In genomic region chr17:34281836-34282235, GRCm38 (mm10) we compare ENCODE assay signal across 25 mouse cellular contexts. TPM values are rescaled to one million over a fixed set of nuclear protein-coding genes. Genes with fewer than 3 reads are reported as not detected.
DNase-seq lines count a peak whose midpoint lies in the region; TF ChIP-seq lines count a peak whose summit lies in the region.
"Had no signal": no experiment of that assay in that cellular context is flagged by ENCODE, and none has a peak within 500 bp of the region (broad histone marks: within the 10 kb centered on the region; RNA-seq: fewer than 3 reads in every experiment).

No protein-coding gene starts in this region.

- no peak overlapping the region for H3K9ac ChIP-seq in CH12.LX (ENCODE audit: insufficient read depth, low read depth)

- peaks cover 2% of the 10 kb centered on the region; the same call in 1 of the 2 replicates for H3K79me2 ChIP-seq in CH12.LX (replicated peaks; ENCODE audit: control insufficient read depth, extremely low read depth, insufficient read depth, poor library complexity, severe bottlenecking)

- H3K4me1 ChIP-seq in CH12.LX (ENCODE audit: control insufficient read depth in 1 of 2, insufficient read depth in 2 of 2), result peaks cover 4 to 8% of the 10 kb centered on the region in 2 experiments; a peak in 3 of 4 replicates

- intact Hi-C loops in heart, postnatal 25 days (cut with DNase I), result no loop called here

- H3K36me3 ChIP-seq in CH12.LX (replicated peaks in 1 of 2; ENCODE audit: control insufficient read depth in 1 of 2, insufficient read depth in 1 of 2, low read length in 1 of 2), result peaks cover 10 to 47% of the 10 kb centered on the region in 2 experiments
- peaks cover 80% of the 10 kb centered on the region for H3K36me3 ChIP-seq in splenic B cell, adult 2 months (ENCODE audit: control insufficient read depth, insufficient read depth, low read length, poor library complexity, severe bottlenecking)
- H3K36me3 ChIP-seq: G1E had no signal

- in situ Hi-C loops in CH12.LX (cut with MboI; ENCODE audit: low pct_ligation_motif_present, low pct_unique_long_range_greater_than_20kb, low sequenced_read_pairs), result no loop called here

- TF ChIP-seq EP300 in CH12.LX (IDR thresholded peaks at IDR 0.05; ENCODE audit: low read length), result no peak

- no peak overlapping the region for H3K4me2 ChIP-seq in CH12.LX (ENCODE audit: insufficient read depth, low read depth, poor library complexity, severe bottlenecking)

- no peak for TF ChIP-seq CTCF in CH12.LX (conservative IDR thresholded peaks at IDR 0.05 in 1 of 2, IDR thresholded peaks at IDR 0.05 in 1 of 2; ENCODE audit: low read depth in 2 of 2, low read length in 2 of 2)

- no peak for TF ChIP-seq RAD21 in CH12.LX (IDR thresholded peaks at IDR 0.05; ENCODE audit: low read depth, low read length)

- no peaks in the 10 kb centered on the region for H3K27me3 ChIP-seq in CH12.LX (replicated peaks)
- H3K27me3 ChIP-seq in splenic B cell, adult 2 months (ENCODE audit: control insufficient read depth, insufficient read depth, low read length, poor library complexity, severe bottlenecking), result no peaks in the 10 kb centered on the region

- no peak for TF ChIP-seq POLR2A in CH12.LX (IDR thresholded peaks at IDR 0.05; ENCODE audit: low read depth, low read length)

- peak; percentile 34 for DNase-seq in heart, adult 11 months
- no peak for DNase-seq in heart, postnatal 25 days (ENCODE audit: low spot score)
- peak; percentile 62 to 66 for DNase-seq in B cell, adult 2 months
- no peak for DNase-seq in CH12.LX (ENCODE audit: extremely low read depth)
- DNase-seq in splenic B cell, adult 2 months (ENCODE audit: low read depth, low spot score), result peak; percentile 60
- DNase-seq in thymus, postnatal 4 days, result no peak
- no peak for DNase-seq in frontal cortex, postnatal 25 days (ENCODE audit: low spot score in 2 of 2)
- DNase-seq in urinary bladder, adult 2 months (ENCODE audit: low spot score), result no peak
- DNase-seq: adrenal gland, adult 2 months; adrenal gland, adult 8-10 months; adrenal gland, postnatal 10 days; adrenal gland, postnatal 14 days; adrenal gland, postnatal 25 days; adrenal gland, postnatal 36 days; cerebellum, adult 11 months; cerebellum, adult 11-12 months; cerebellum, adult 18-20 months; cerebellum, adult 2 months had no signal

- peaks cover 1% of the 10 kb centered on the region for H3K9me3 ChIP-seq in CH12.LX (replicated peaks; ENCODE audit: low read length)
- H3K9me3 ChIP-seq: G1E had no signal

- no peak overlapping the region for H3K27ac ChIP-seq in CH12.LX (ENCODE audit: insufficient read depth, low read depth)

- H3K4me3 ChIP-seq in CH12.LX (replicated peaks in 1 of 3; ENCODE audit: low read depth in 2 of 3, low read length in 2 of 3, poor library complexity in 1 of 3), result no peak overlapping the region

- dilution Hi-C loops in CH12.LX (cut with MboI; ENCODE audit: extremely low pct_ligation_motif_present, extremely low pct_unique_long_range_greater_than_20kb, low sequenced_read_pairs), result no loop called here

TF ChIP-seq in CH12.LX, 34 proteins besides CTCF, POLR2A, EP300 and RAD21:
- TF ChIP-seq POLR2AphosphoS2 (IDR thresholded peaks at IDR 0.05; ENCODE audit: low read depth, low read length) (0 out of 2 replicates have a peak, but pooled peaks have one; percentile 42), SIN3A (IDR thresholded peaks at IDR 0.05; ENCODE audit: low read length) (no peak)
TF ChIP-seq in CH12.LX: peak in this region for 1.

RNA-seq across cellular contexts. Expression of gene H2-Aa, which starts 5.8 kb away (rescaled TPM):
- 10 to 100 TPM; 13.9 to 14.3 TPM for total RNA-seq in heart, postnatal 25 days (2021)
- 385 and 450 TPM in 2 replicates for total RNA-seq in CH12.LX (2012; rRNA removed)
- 481 and 488 TPM in 2 replicates for total RNA-seq in CH12.LX (2014; rRNA removed)
- 930 and 958 TPM in 2 replicates for polyA plus RNA-seq in CH12.LX (2012; ENCODE audit: insufficient read length, low read depth)
- 281 and 288 TPM in 2 replicates for polyA plus RNA-seq in urinary bladder, adult 2 months (2012; rRNA removed)
- total RNA-seq: G1E, MEL had no signal
- polyA plus RNA-seq: C2C12, G1E, Patski had no signal

RNA-seq across cellular contexts. Expression of gene H2-Eb1, which starts 23.8 kb away (rescaled TPM):
- total RNA-seq in heart, postnatal 25 days (2021), result 10 to 100 TPM; 13.4 to 14.8 TPM
- total RNA-seq in CH12.LX (2012; rRNA removed), result 574 and 629 TPM in 2 replicates
- 511 and 534 TPM in 2 replicates for total RNA-seq in CH12.LX (2014; rRNA removed)
- 898 and 899 TPM in 2 replicates for polyA plus RNA-seq in CH12.LX (2012; ENCODE audit: insufficient read length, low read depth)
- 248 and 252 TPM in 2 replicates for polyA plus RNA-seq in urinary bladder, adult 2 months (2012; rRNA removed)
- total RNA-seq: G1E had no signal
- polyA plus RNA-seq: C2C12, G1E had no signal

RNA-seq across cellular contexts. Expression of gene H2-Ab1, which starts 24.3 kb away (rescaled TPM):
- total RNA-seq in heart, postnatal 25 days (2021), result 10 to 100 TPM in 1 of 2 experiments, 1 to 10 TPM in 1; 9.2 to 12.6 TPM
- total RNA-seq in CH12.LX (2012; rRNA removed), result 114 and 158 TPM in 2 replicates
- 105 and 119 TPM in 2 replicates for total RNA-seq in CH12.LX (2014; rRNA removed)
- 634 and 699 TPM in 2 replicates for polyA plus RNA-seq in CH12.LX (2012; ENCODE audit: insufficient read length, low read depth)
- 251 and 267 TPM in 2 replicates for polyA plus RNA-seq in urinary bladder, adult 2 months (2012; rRNA removed)
- total RNA-seq: MEL had no signal
- polyA plus RNA-seq: C2C12 had no signal

RNA-seq across cellular contexts. Expression of gene H2-Ob, which starts 43.1 kb away (rescaled TPM):
- 1 to 10 TPM in 1 of 2 experiments, under 1 TPM in 1; 0.70 to 1.5 TPM for total RNA-seq in heart, postnatal 25 days (2021)
- total RNA-seq in CH12.LX (2012; rRNA removed) (8.4 and 13.7 TPM in 2 replicates), CH12.LX (2014; rRNA removed) (31.9 and 39.7 TPM in 2 replicates)
- 19.9 and 27.2 TPM in 2 replicates for polyA plus RNA-seq in CH12.LX (2012; ENCODE audit: insufficient read length, low read depth)
- polyA plus RNA-seq in urinary bladder, adult 2 months (2012; rRNA removed), result 2.7 and 5.0 TPM in 2 replicates
- total RNA-seq: ES-E14 had no signal
- polyA plus RNA-seq: C2C12, G1E, Patski had no signal

RNA-seq across cellular contexts. Expression of gene H2-Eb2, which starts 43.6 kb away (rescaled TPM):
- not detected for total RNA-seq in heart, postnatal 25 days (2021)
- total RNA-seq in CH12.LX (2012; rRNA removed), result 5.8 and 6.8 TPM in 2 replicates
- 10.9 and 12.2 TPM in 2 replicates for total RNA-seq in CH12.LX (2014; rRNA removed)
- 10.2 and 11.4 TPM in 2 replicates for polyA plus RNA-seq in CH12.LX (2012; ENCODE audit: insufficient read length, low read depth)
- 0.09 and 0.18 TPM in 2 replicates for polyA plus RNA-seq in urinary bladder, adult 2 months (2012; rRNA removed)
- total RNA-seq: adrenal gland, adult 18-20 months; adrenal gland, adult 2 months; adrenal gland, adult 8-10 months; adrenal gland, postnatal 14 days; adrenal gland, postnatal 25 days; adrenal gland, postnatal 36 days; adrenal gland, postnatal 4 days; ES-E14; MEL had no signal
- polyA plus RNA-seq: C2C12, G1E, Patski had no signal

Comparison
In these comparisons a context has a peak if more than half of its experiments do, and no peak if none do; other contexts are left out.
1. DNase-seq: peak in heart, adult 11 months (single experiment), B cell, adult 2 months (2 of 2) and splenic B cell, adult 2 months (single experiment); none in heart, postnatal 25 days (single experiment), CH12.LX (single experiment), thymus, postnatal 4 days (single experiment), frontal cortex, postnatal 25 days (0 of 2) and urinary bladder, adult 2 months (single experiment).
2. RNA of gene H2-Aa, which starts 5.8 kb away (total RNA-seq): 385 to 488 TPM in CH12.LX; 13.9 to 14.3 TPM in heart, postnatal 25 days; every median in the first group is over 10 times any median in the second.
3. RNA of gene H2-Eb1, which starts 23.8 kb away (total RNA-seq): 511 to 629 TPM in CH12.LX; 13.4 to 14.8 TPM in heart, postnatal 25 days; every median in the first group is over 10 times any median in the second.
4. RNA of gene H2-Ab1, which starts 24.3 kb away (total RNA-seq): 105 to 158 TPM in CH12.LX; 9.2 to 12.6 TPM in heart, postnatal 25 days; every median in the first group is over 4 times any median in the second.